Mouse (Mus musculus) heart, postnatal 10 days (tissue): Measurements from ENCODE around the gene Hist1h1e. TPM values are rescaled to one million over a fixed set of nuclear protein-coding genes. Genes with fewer than 3 reads are reported as not detected.
A peak's percentile ranks its signal among the peaks of the same experiment; 100 is the strongest.
"Not testable (repeated sequence)": the region's sequence is repeated elsewhere in the genome, so short reads cannot be mapped to it uniquely, and the experiment has no call there.

Experiments
- DNase-seq, 2 experiments: peaks; one replicate each; pipeline ENCODE4 v3.0.0; 2021
- intact Hi-C: fragments of 180-260 bp; cut with DNase I; formaldehyde crosslinking; loops from one replicate; pipeline ENCODE4 v1.15.1; 2025
- total RNA-seq, 2 experiments: library from RNA; stranded (reverse); gene quantifications; 2 replicates each; pipeline ENCODE4 v1.2.3; 2021

Hist1h1e gene
- total RNA-seq, 2 experiments from 2014 or later, result 138 to 168 TPM

DNA sequence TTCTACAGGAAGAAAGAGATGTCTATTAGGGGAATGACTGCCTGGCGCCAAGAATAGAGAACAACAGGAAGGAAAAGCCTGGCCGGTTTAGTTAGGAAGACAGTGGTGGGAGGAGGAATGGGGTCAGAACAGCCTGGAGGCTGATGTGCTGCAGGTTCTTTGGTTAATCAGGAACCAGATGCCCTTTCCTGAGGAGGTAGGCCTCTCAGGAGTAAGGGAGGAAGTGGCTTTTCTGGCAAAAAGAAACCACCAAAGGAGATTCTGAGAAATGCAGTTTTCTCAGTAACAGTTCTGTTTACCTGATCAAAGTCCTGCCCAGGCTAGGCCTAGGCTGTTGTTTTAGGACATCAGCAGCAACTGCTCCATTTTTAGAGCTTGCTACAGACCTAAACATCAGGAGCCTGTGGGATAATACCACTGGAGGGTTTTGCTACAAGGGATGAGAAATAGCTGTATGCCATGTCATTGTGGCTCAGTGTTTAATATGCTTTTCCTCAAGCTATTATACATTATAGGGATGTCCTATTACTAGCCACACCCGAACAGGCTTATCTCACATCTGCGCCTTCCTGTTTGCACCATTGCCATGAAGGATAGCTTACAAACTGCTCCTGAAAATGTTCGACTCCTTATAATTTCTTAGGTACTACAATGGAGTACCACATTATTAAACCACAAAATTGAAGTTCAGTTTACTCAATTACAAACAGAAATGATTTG lies 29.1 kb downstream of the Hist1h1e start:
- intact Hi-C loops, result loop anchor here (10.0 kb wide), 1 partner anchor 228 kb away; the partner anchor contains the start of gene Zfp322a
- DNase-seq, result no peak

DNA sequence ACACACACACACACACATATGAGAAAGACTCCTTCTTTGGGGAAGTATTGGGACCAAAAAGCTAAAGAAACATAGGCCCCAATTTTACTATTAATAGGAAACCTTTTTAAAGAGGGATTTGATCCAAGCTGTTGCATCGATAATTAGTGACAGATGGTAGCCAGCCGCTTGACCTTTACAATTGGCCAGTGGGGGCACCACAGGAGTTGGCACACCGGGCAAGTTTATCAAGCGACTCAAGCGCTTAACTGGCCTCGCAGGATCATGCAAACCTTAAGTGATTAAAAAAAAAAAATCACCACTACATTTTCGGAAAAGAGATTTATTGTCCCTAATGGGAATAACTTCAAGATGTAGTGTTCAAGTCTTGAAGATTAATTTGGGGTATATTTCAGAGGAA lies 29.7 kb downstream of the Hist1h1e start:
- no peak for DNase-seq
- intact Hi-C loops, result loop anchor here (10.0 kb wide), 1 partner anchor 228 kb away; the partner anchor contains the start of gene Zfp322a

DNA sequence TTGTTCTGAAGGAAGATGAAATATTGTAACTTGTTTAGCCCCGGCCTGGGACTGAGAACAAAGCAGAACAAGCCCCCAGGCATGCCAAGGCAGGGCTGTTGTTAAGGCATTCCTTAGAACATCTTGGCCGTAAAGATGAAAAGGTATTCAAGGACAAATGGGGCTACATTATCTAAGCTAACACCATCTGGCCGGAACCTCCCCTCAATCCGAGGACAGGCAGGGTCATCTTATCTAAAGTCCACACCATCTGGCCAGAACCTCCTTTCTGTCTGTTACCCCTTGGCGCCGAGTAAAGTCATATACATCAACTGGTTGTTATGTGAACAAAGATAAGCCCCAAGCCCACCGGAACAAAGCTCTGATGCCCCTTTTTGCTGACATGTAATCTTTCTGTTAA lies 30.5 kb downstream of the Hist1h1e start:
- DNase-seq, result not testable (repeated sequence)
- intact Hi-C loops, result loop anchor here (10.0 kb wide), 1 partner anchor 227 kb away; the partner anchor contains the start of gene Zfp322a

DNA sequence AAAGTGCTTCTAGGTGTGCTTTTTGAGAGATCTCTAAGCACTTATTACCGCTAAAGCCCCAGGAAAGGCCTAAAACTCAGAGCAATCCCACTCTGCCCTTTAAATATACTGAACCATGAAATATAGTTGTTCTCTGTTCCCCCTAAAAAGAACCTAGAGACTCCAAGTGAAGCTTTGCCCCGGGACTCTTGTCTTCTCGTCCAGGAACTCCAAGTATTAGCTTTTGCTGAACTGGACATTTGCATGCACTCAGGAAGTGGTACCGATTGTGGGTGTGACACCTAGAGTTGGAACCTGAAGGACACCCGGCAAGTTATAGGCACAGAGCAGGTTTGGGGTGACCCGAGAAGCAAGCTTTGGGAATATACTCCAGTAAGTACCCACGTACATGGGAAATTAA lies 31.2 kb downstream of the Hist1h1e start:
- intact Hi-C loops, result loop anchor here (10.0 kb wide), 1 partner anchor 226 kb away; the partner anchor contains the start of gene Zfp322a
- DNase-seq, result no peak

DNA sequence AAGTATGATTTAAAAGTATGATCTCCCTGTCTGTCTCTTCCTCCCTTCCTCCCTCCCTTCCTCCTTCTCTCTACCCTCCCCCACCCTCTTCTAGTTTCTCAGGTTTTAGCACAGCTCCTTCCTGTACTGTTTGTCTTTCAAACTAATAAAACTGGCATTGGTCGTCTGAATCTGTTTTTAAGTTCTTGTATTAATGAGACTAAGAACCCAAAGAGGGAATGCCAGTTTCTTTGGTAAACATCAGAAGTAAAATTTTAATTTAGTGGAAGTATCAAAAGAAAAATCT lies 35.5 kb downstream of the Hist1h1e start:
- no peak for DNase-seq
- intact Hi-C loops, result loop anchor here (5.0 kb wide), 3 partner anchors 35 to 110 kb away; partner anchors contain the start of genes Hist1h1e, Hist1h1t, Hist1h2ac and Hist1h2bc

DNA sequence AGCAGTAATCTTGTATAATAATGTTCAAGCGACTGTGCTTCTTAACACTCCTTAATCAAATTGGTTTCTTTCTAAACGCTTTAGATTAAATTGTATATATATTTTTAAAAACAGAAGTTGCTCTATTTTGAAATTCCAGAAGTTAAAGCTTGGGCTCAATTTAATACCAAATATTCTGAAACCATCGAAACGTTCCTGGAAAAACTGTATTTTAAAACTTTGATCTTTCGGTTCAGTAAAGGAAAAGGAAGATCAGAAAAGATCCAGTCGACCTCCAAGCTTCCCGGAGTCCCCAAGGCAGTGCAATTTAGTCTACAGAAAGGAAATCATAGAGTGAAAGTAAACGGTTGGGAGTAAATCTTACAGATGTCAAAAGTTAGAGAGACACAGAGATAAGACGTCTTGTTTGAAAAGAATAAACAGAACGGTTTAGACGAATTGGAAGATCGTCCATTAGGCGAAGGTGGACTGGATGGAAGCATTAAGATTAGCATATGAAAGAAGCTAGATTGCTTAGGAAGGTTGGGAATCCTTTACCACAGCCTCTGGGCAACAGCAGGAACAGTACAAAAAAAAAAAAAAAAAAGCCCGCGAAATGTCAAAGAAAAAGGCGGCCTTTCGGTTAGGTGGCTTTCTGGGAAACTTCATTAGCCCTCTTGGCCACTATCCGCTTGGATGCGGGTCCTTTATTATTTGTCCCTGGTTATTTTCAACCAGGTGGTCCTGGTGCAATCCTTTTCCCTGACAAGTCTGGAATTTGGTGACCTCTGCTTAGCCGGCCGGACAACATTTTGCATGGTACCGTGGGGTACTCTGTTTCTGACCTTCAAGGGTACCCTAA lies 36.0 kb downstream of the Hist1h1e start:
- intact Hi-C loops, result loop anchor here (5.0 kb wide), 3 partner anchors 36 to 111 kb away; partner anchors contain the start of genes Hist1h1e, Hist1h1t, Hist1h2ac and Hist1h2bc

DNA sequence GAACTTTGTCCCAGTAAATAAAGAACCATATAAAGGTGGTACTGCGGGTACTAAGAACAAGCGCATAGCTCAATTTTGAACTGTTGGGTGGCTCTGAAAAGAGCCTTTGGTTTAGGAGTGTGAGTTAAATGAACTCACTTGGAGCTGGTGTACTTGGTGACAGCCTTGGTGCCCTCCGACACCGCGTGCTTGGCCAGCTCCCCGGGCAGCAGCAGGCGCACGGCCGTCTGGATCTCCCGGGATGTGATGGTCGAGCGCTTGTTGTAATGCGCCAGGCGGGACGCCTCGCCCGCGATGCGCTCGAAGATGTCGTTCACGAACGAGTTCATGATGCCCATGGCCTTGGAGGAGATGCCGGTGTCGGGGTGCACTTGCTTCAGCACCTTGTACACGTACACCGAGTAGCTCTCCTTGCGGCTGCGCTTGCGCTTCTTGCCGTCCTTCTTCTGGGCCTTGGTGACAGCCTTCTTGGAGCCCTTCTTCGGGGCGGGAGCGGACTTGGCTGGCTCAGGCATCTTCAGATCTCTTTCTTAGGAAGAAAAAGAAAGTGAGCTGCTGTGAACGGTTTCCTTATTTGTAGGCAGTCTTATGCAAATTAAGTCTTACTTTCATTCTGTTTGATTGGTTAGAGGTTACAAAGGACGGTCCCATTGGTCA lies 36.8 kb downstream of the Hist1h1e start:
- intact Hi-C loops, result loop anchor here (5.0 kb wide), 3 partner anchors 37 to 112 kb away; partner anchors contain the start of genes Hist1h1e, Hist1h1t, Hist1h2ac and Hist1h2bc
- DNase-seq, result peak; percentile 82 to 85

More for the DNA sequence above, 36.0 kb downstream of the Hist1h1e start:
- no peak for DNase-seq

DNA sequence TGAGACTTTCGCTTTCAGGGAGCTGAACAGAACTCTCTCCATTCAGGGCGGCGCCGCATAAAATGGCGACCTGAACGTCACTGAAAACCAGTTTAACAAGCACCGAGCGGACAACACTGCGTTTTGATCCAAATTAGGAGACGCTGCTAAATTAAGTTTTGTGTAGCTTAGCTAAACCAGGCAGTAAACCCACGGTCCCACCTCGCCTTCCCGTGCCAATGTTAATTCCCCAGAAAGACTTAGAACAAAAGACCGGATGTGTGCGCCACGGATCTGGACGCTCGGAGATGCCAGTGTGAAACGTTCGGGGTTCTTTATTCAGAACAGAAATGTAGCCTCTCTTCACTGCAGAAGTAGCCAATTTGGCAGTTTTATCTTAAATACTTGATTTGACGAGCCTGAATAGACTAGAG lies 37.3 kb downstream of the Hist1h1e start:
- intact Hi-C loops, result loop anchor here (5.0 kb wide), 3 partner anchors 37 to 112 kb away; partner anchors contain the start of genes Hist1h1e, Hist1h1t, Hist1h2ac and Hist1h2bc
- peak; percentile 81 to 87 for DNase-seq

DNA sequence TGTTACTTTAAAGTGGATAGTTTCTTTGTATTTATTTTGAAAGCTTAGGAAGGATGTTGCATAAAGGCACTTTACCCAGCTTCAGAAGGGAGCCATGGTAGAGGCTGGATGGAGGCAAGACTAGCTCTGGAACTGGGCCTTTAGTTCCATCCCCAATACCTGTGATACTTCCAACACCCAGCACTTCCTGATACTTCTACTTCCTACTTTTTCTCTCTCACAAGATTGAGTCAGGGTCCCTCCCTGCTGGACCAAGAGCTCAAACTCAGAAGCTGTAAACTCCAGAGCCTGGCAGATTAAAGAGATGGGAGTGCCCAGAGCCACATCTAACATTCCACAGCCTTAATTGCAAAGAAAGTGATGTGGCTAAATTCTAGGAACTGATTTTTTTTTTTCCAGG lies 38.0 kb downstream of the Hist1h1e start:
- intact Hi-C loops, result loop anchor here (5.0 kb wide), 3 partner anchors 52 to 1542 kb away; partner anchors contain the start of genes Hist1h2af, Hist1h2ag, Hist1h2bj and Hist1h4h

DNA sequence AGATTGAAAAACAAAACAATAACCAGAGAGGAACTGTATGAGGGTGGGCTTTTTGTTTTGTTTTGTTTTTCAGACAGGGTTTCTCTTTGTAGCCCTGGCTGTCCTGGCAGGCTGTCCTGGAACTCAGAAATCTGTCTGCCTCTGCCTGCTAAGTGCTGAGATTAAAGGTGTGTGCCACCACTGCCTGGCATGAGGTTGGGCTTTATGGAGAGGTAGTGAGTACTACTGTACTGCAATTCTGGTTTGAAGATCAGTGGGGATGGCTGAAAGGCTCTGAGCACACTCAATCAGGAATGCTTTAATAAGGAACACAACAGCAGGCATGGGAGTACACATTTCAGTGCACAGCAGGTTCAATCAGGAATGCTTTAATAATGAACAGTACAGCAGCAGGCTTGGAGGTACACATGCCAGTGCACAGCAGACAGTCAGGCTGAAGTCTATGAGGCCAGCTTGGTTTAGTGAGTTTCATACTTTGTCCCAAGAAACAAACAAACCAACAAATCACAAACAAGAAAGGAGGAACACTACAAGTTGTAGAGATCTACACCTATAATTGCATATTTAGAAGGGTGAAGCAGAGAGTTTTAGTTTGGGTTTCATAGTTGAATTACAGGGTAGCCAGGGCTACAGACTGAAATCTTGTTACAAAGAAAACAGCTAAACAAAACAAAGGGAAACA lies 38.8 kb downstream of the Hist1h1e start:
- intact Hi-C loops, result loop anchor here (5.0 kb wide), 3 partner anchors 51 to 1541 kb away; partner anchors contain the start of genes Hist1h2af, Hist1h2ag, Hist1h2bj and Hist1h4h
- no peak for DNase-seq

More for the DNA sequence above, 38.0 kb downstream of the Hist1h1e start:
- DNase-seq, result no peak

DNA sequence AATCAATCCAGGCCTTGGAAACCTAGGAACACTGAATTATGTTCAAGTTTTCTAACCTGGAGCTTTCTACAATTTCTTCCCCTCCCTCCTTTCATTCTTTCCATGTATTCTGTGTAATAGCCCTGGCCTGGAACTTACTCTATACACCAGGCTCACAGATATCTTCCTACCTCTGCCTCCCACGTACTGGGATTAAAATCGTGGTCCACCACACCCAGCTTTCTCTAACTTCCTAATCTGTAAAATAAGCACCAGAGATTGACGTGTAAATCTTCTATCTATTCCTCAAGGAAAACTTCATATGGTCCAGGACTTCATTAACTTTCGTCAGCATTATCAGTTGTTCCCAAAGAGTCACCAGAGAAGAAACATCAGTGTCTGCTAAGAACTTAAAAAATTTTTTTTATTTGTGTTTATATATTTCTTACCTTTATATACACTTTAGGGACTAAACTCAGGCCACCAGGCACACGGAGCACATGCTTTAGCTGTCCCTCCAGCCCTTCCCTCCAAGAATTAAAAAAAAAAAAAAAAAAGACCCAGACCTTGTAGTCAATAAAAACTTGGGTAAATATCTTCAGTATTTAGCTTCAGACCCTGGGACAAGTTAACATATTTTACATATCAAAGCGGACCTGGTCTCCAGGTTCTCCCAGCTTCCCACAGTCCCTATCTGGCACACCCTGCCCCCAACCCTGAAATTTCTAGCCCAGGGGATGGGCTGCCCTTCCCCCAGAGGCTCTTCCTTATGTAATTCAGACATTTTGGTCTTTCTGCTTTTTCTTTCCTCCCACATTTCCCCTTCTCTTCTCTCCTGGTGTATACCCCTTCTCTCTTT lies 39.9 kb downstream of the Hist1h1e start:
- no peak for DNase-seq
- intact Hi-C loops, result loop anchor here (5.0 kb wide), 3 partner anchors 50 to 1540 kb away; partner anchors contain the start of genes Hist1h2af, Hist1h2ag, Hist1h2bj and Hist1h4h

DNA sequence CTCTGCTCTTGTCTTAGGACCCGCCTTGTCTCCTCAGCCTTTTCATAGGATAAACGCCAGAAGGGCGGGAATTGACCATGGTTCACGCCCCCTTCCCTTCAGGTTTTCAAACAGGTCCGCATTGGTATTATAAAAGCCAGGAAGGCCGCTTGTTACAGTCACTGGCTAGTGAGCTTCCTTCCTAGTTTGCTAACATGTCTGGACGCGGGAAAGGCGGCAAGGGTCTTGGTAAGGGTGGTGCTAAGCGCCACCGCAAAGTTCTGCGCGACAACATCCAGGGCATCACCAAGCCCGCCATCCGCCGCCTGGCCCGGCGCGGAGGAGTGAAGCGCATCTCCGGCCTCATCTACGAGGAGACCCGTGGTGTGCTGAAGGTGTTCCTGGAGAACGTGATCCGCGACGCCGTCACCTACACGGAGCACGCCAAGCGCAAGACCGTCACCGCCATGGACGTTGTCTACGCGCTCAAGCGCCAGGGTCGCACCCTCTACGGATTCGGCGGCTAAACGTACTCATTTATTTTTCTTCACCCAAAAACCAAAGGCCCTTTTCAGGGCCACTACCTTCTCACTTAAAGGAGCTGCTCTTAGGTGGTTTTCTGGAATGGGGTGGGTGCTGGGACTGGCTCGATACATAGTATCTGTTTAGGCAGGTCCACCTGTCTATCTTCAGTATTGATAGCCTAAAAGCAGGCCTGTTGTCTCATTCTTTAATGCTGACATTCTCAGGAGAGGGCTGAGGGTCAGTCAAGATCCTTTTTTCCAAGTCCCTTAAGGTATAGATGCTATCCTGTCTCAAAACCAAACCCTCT lies 40.7 kb downstream of the Hist1h1e start, which contains the start of gene Hist1h4d:
Gene Hist1h4d, plus strand, starts transcription at position 191 of the 811 bp plus-strand sequence.
- intact Hi-C loops, result loop anchor here (5.0 kb wide), 3 partner anchors 49 to 1539 kb away; partner anchors contain the start of genes Hist1h2af, Hist1h2ag, Hist1h2bj and Hist1h4h
- DNase-seq, result peak; percentile 98 to 99

DNA sequence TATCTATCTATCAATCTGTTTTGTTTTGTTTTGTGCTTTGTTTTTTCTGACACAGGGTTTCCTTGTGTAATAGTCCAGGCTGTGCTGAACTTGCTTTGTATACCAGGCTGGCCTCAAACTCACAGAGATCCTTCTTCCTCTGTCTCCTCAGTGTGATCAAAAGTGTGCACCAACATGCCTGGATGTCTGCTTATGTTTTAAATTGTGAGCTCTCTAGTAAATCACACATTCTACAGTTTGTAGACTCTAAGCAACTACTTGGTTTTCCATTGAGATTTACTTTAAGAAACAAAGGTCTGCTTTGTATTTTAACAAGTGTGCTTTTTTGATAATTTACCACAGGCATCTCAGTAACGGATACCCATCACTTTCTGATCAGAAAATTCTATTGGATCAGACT lies 44.5 kb downstream of the Hist1h1e start:
- DNase-seq, result no peak
- intact Hi-C loops, result no loop called here

DNA sequence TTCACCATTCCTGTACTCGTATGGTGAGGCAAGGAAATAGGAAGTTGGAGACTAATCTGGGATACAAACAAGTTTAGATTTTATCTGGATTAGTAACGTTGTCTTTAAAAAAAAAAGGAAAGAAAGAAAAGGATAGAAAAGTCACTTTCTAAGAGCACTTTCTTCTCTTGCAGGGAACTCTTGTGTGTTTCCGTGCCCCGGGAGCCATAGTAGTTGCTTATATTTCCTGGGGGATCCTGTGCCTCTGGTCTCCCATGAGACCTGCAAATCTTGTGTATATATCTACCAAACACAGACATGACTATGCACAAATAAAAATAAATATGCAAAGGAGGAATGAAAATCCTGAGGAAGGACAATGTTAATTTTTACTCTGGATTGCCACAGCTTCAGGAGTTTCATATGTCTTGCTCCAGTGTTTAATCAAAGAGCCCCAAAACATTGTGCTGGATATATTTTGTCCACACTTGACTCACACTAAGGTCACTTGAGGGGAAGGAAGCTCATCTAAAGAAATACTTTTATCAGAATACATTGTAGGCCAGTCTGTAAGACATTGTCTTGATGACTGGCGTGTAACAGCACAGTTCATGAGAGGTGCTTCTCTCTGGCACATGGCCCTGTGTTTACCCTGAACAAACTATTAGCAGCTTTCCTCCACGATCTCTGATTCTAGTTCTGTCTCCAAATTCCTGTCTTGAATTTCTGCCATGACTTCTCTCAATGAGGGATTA lies 45.3 kb downstream of the Hist1h1e start:
- intact Hi-C loops, result no loop called here
- DNase-seq, result no peak

DNA sequence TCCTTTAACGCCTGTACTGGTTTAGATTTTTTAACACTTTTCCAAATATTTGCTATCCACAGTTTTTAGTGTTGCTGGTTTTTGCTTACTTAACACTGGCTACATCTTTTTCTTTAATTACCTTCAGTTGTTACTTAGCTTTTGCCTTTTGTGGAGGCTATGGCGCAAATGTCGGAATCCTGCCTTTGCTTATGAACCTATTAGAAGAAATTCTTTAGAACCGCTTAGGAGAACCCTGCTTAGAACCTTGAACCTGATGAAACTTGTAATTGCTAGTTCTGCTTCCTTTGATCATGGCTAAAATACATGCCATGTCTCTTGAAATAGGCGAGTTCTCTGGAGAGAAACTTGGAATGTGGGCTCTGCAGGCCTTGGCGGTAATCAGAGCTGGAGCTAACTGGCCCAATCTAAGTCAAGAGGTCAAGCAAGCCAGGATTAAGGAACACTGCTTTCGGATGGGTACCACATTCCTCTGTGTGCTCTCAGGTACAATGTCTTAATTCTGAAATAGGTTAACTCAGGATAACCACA lies 45.9 kb downstream of the Hist1h1e start:
- intact Hi-C loops, result no loop called here
- no peak for DNase-seq

DNA sequence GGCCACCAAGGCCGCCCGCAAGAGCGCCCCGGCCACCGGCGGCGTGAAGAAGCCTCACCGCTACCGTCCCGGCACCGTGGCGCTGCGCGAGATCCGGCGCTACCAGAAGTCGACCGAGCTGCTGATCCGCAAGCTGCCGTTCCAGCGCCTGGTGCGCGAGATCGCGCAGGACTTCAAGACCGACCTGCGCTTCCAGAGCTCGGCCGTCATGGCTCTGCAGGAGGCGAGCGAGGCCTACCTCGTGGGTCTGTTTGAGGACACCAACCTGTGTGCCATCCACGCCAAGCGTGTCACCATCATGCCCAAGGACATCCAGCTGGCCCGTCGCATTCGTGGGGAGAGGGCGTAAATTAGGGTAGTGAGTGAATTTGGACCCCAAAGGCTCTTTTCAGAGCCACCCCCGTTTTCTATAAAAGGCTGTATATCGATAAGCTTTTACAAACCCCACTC lies 46.5 kb downstream of the Hist1h1e start:
- DNase-seq, intact Hi-C loops: not testable (repeated sequence)
